8 mouse cellular contexts compared by ENCODE assay signal in the genomic region with DNA sequence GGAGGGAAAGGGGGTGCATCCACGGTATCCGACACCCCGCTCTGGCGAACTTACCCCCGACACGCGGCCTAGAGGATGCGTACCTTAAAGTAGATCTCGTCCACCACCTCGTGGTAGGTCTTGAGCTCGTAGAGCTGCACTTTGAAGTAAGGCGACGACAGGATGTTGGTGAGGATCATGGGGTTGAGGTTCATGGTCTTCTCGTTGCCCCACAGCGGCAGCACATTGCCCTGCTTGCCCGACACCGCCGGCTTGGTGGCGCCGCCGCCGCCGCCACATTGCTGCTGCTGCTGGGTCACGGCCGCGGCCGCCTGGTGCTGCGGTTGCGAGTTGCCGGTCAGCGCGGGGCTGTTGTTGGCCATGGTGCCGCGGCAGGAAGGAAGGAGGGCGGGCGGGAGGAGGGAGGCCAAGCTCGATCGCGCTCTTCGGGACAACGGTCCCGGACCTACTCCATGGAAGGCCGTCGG. TPM values are rescaled to one million over a fixed set of nuclear protein-coding genes. Genes with fewer than 3 reads are reported as not detected.
DNase-seq lines count a peak whose midpoint lies in the region; ATAC-seq lines count a peak whose summit lies in the region.

No protein-coding gene starts in this region.

- peak; percentile 79 for DNase-seq in MN1 (ENCODE audit: low spot score)
- DNase-seq in cerebellum, adult 8-10 months: peak; percentile 52
- DNase-seq in frontal cortex, adult 2 months (ENCODE audit: extremely low spot score in 1 of 2, low spot score in 1 of 2): peak; percentile 24 to 56
- DNase-seq in left cerebral cortex, postnatal 10 days (ENCODE audit: extremely low spot score in 1 of 2, low spot score in 2 of 2): peak; percentile 42 to 76
- peak; percentile 47 for DNase-seq in right cerebral cortex, postnatal 14 days
- DNase-seq in urinary bladder, postnatal 36 days (ENCODE audit: low spot score in 2 of 2): peak; percentile 54 to 55

- peak overlapping the region; percentile 98 for H3K27ac ChIP-seq in hindbrain, embryonic 13.5 days

- peak; percentile 90 for ATAC-seq in hindbrain, embryonic 13.5 days (ENCODE audit: low FRiP score)

- peak overlapping the region; percentile 94 for H3K9ac ChIP-seq in hindbrain, embryonic 13.5 days

- WGBS in hindbrain, embryonic 13.5 days: under 1% methylated on average over 44 of the region's 44 CpGs

- H3K4me2 ChIP-seq in hindbrain, embryonic 13.5 days: peak overlapping the region; percentile 99

- H3K9me3 ChIP-seq in hindbrain, embryonic 13.5 days: no peaks in the 10 kb centered on the region
- H3K9me3 ChIP-seq in megakaryocyte, embryonic 14.5 days: no peaks in the 10 kb centered on the region

- peaks cover 7% of the 10 kb centered on the region for H3K36me3 ChIP-seq in hindbrain, embryonic 13.5 days
- peaks cover 33% of the 10 kb centered on the region for H3K36me3 ChIP-seq in megakaryocyte, embryonic 14.5 days (replicated peaks; ENCODE audit: low read length)

- no peaks in the 10 kb centered on the region for H3K27me3 ChIP-seq in hindbrain, embryonic 13.5 days
- no peaks in the 10 kb centered on the region for H3K27me3 ChIP-seq in megakaryocyte, embryonic 14.5 days (replicated peaks)

- peak overlapping the region; percentile 96 for H3K4me3 ChIP-seq in hindbrain, embryonic 13.5 days
- peak overlapping the region; percentile 99 for H3K4me3 ChIP-seq in megakaryocyte, embryonic 14.5 days (replicated peaks)

- H3K4me1 ChIP-seq in hindbrain, embryonic 13.5 days (replicated peaks): peaks cover 20% of the 10 kb centered on the region
- H3K4me1 ChIP-seq in megakaryocyte, embryonic 14.5 days: peaks cover 39% of the 10 kb centered on the region

- intact Hi-C loops in left cerebral cortex, postnatal 10 days (cut with DNase I): loop anchor here (5.0 kb wide), 2 partner anchors 51 to 69 kb away; a partner anchor contains a TSS

RNA-seq across cellular contexts. Expression of a gene that starts 0.4 kb away (rescaled TPM):
- 95.5 and 105 TPM in 2 replicates for polyA plus RNA-seq in frontal cortex, adult 2 months (2012; rRNA removed)
- 67.6 and 70.4 TPM in 2 replicates for polyA plus RNA-seq in hindbrain, embryonic 13.5 days (2015; fragmentation: Nextera tagmentation; extraction: Ambion mirVana)
- 10 to 100 TPM; 41.6 to 42.2 TPM for total RNA-seq in left cerebral cortex, postnatal 10 days (2021)
- polyA plus RNA-seq in megakaryocyte, embryonic 14.5 days (2012; ENCODE audit: insufficient read depth, low replicate concordance): 34.3 and 74.4 TPM in 2 replicates

RNA-seq across cellular contexts. Expression of a gene that starts 21.3 kb away (rescaled TPM):
- 0.14 and 0.17 TPM in 2 replicates for polyA plus RNA-seq in frontal cortex, adult 2 months (2012; rRNA removed)
- 0.09 TPM in 1 of 2 replicates, not detected in the other for polyA plus RNA-seq in hindbrain, embryonic 13.5 days (2015; fragmentation: Nextera tagmentation; extraction: Ambion mirVana)
- total RNA-seq in left cerebral cortex, postnatal 10 days (2021): not detected
- 0.04 TPM in 1 of 2 replicates, not detected in the other for polyA plus RNA-seq in megakaryocyte, embryonic 14.5 days (2012; ENCODE audit: insufficient read depth, low replicate concordance)

RNA-seq across cellular contexts. Expression of a gene that starts 28.6 kb away (rescaled TPM):
- 1.4 and 1.6 TPM in 2 replicates for polyA plus RNA-seq in frontal cortex, adult 2 months (2012; rRNA removed)
- polyA plus RNA-seq in hindbrain, embryonic 13.5 days (2015; fragmentation: Nextera tagmentation; extraction: Ambion mirVana): 1.4 and 2.4 TPM in 2 replicates
- 1 to 10 TPM; 3.7 to 5.1 TPM for total RNA-seq in left cerebral cortex, postnatal 10 days (2021)
- not detected in 2 replicates for polyA plus RNA-seq in megakaryocyte, embryonic 14.5 days (2012; ENCODE audit: insufficient read depth, low replicate concordance)

RNA-seq across cellular contexts. Expression of a gene that starts 29.1 kb away (rescaled TPM):
- 0.38 and 0.61 TPM in 2 replicates for polyA plus RNA-seq in frontal cortex, adult 2 months (2012; rRNA removed)
- polyA plus RNA-seq in hindbrain, embryonic 13.5 days (2015; fragmentation: Nextera tagmentation; extraction: Ambion mirVana): not detected in 2 replicates
- not detected for total RNA-seq in left cerebral cortex, postnatal 10 days (2021)
- 8.5 TPM in 1 of 2 replicates, not detected in the other for polyA plus RNA-seq in megakaryocyte, embryonic 14.5 days (2012; ENCODE audit: insufficient read depth, low replicate concordance)

Comparison
In these comparisons a context has a peak if more than half of its experiments do, and no peak if none do; other contexts are left out.
1. Peak in every context shown above with its lines: DNase-seq, ATAC-seq, H3K4me3 ChIP-seq and H3K27ac ChIP-seq.